Mouse (Mus musculus) thymus, adult 18-20 months (tissue): ENCODE measurements at regions not wholly inside any gene's neighbourhood (a gene's known extent, or its start where the extent isn't known, plus 50 kb on each side); places are given as distances from the start of the nearest gene placed in this dataset.

Experiments
- DNase-seq, 2 experiments: peaks; one replicate each; pipeline ENCODE4 v3.0.0; 2022; ENCODE audit warnings: mixed read lengths in 2 of 2

GRCm38 (mm10) chr11:31721908-31722307 lies 50.2 kb upstream of the Bod1 start:
- no peak for DNase-seq

- DNase-seq, result no peak
Measured at GRCm38 (mm10) chr11:31724506-31724905, 52.8 kb upstream of the Bod1 start.

- no peak for DNase-seq
Measured at GRCm38 (mm10) chr11:31725936-31726647, 54.4 kb upstream of the Bod1 start.

GRCm38 (mm10) chr11:31727289-31727688 lies 55.6 kb upstream of the Bod1 start:
- DNase-seq, result no peak

- no peak for DNase-seq
Measured at GRCm38 (mm10) chr11:31729728-31730127, 58.0 kb upstream of the Bod1 start.

- no peak for DNase-seq
Measured at GRCm38 (mm10) chr11:31730181-31730580, 58.5 kb upstream of the Bod1 start.

- DNase-seq, result no peak
Measured at GRCm38 (mm10) chr11:31730680-31731079, 59.0 kb upstream of the Bod1 start.

- DNase-seq, result no peak
Measured at GRCm38 (mm10) chr11:31731459-31731858, 59.8 kb upstream of the Bod1 start.

GRCm38 (mm10) chr11:31732342-31732741 lies 60.7 kb upstream of the Bod1 start:
- no peak for DNase-seq

GRCm38 (mm10) chr11:31732958-31733357 lies 61.3 kb upstream of the Bod1 start:
- no peak for DNase-seq

- no peak for DNase-seq
Measured at GRCm38 (mm10) chr11:31734091-31734490, 62.4 kb upstream of the Bod1 start.

- no peak for DNase-seq
Measured at GRCm38 (mm10) chr11:31735257-31735656, 63.6 kb upstream of the Bod1 start.

GRCm38 (mm10) chr11:31736086-31736485 lies 64.4 kb upstream of the Bod1 start:
- DNase-seq, result no peak

GRCm38 (mm10) chr11:31736556-31737089 lies 64.9 kb upstream of the Bod1 start:
- DNase-seq, result no peak

- no peak for DNase-seq
Measured at GRCm38 (mm10) chr11:31738148-31739021, 66.7 kb upstream of the Bod1 start.

- no peak for DNase-seq
Measured at GRCm38 (mm10) chr11:31740409-31740808, 68.7 kb upstream of the Bod1 start.

- DNase-seq, result no peak
Measured at GRCm38 (mm10) chr11:31742160-31742559, 70.5 kb upstream of the Bod1 start.

- DNase-seq, result no peak
Measured at GRCm38 (mm10) chr11:31744076-31744785, 72.5 kb upstream of the Bod1 start.

- no peak for DNase-seq
Measured at GRCm38 (mm10) chr11:31745028-31745865, 73.6 kb upstream of the Bod1 start.

GRCm38 (mm10) chr11:31745866-31746248 lies 74.2 kb upstream of the Bod1 start:
- no peak for DNase-seq

GRCm38 (mm10) chr11:31746488-31746887 lies 74.8 kb upstream of the Bod1 start:
- no peak for DNase-seq

GRCm38 (mm10) chr11:31746939-31747338 lies 75.3 kb upstream of the Bod1 start:
- DNase-seq, result no peak
